Mouse (Mus musculus) lung, postnatal 0 days (tissue): Measurements from ENCODE around the gene Lsmem1. TPM values are rescaled to one million over a fixed set of nuclear protein-coding genes. Genes with fewer than 3 reads are reported as not detected.
A peak's percentile ranks its signal among the peaks of the same experiment; 100 is the strongest.

ENCODE experiments used
- ATAC-seq: fragments of 200-750 bp; cut with Nextera tagmentation; 2 replicates; pipeline ENCODE4 v1.8.0; 2017; ENCODE audit warnings: moderate library complexity
- DNase-seq: peaks from one replicate; pipeline ENCODE4 v3.0.0-alpha.2; 2016; ENCODE audit warnings: low spot score
- H3K27ac ChIP-seq: fragments of 300-500 bp; sonication (generic); 2 replicates; pipeline ENCODE4 v1.5.1; 2014; ENCODE audit warnings: antibody characterized with exemption, mild to moderate bottlenecking, low read length, mixed read lengths
- H3K27me3 ChIP-seq: fragments of 300-500 bp; sonication (generic); replicated peaks from 2 replicates; pipeline ENCODE4 v1.6.1; 2014; ENCODE audit warnings: low read length, mixed read lengths; ENCODE audit not compliant: insufficient read depth
- H3K36me3 ChIP-seq: fragments of 300-500 bp; sonication (generic); 2 replicates; pipeline ENCODE4 v1.6.1; 2014; ENCODE audit warnings: low read length, mixed read lengths; ENCODE audit not compliant: insufficient read depth
- H3K4me1 ChIP-seq: fragments of 300-500 bp; sonication (generic); 2 replicates; pipeline ENCODE4 v1.6.1; 2014; ENCODE audit warnings: antibody characterized with exemption, low read depth, low read length, mixed read lengths; ENCODE audit not compliant: insufficient read depth
- H3K4me2 ChIP-seq: fragments of 300-500 bp; sonication (generic); replicated peaks from 2 replicates; pipeline ENCODE4 v1.6.1; 2014; ENCODE audit warnings: low read depth, mild to moderate bottlenecking, low read length, moderate library complexity, mixed read lengths
- H3K4me3 ChIP-seq: fragments of 300-500 bp; sonication (generic); 2 replicates; pipeline ENCODE4 v1.5.1; 2014; ENCODE audit warnings: low read depth, low read length
- H3K9ac ChIP-seq: fragments of 300-500 bp; sonication (generic); replicated peaks from 2 replicates; pipeline ENCODE4 v1.6.1; 2014; ENCODE audit warnings: low read depth, mild to moderate bottlenecking
- H3K9me3 ChIP-seq: fragments of 300-500 bp; sonication (generic); 2 replicates; pipeline ENCODE4 v1.6.1; 2016; ENCODE audit warnings: low read length, mixed read lengths
- CTCF ChIP-seq: IDR thresholded peaks from 2 replicates; pipeline ENCODE4 v1.5.1; 2016; ENCODE audit warnings: antibody characterized with exemption, mild to moderate bottlenecking
- EP300 ChIP-seq: IDR thresholded peaks from 2 replicates; pipeline ENCODE4 v1.6.1; 2016; ENCODE audit warnings: antibody characterized with exemption, mild to moderate bottlenecking, control low read depth
- WGBS: fragments of 180-500 bp; shearing (Covaris S2); extraction: QIAGEN DNeasy Blood & Tissue Kit; methylation state at CpG from one replicate; pipeline ENCODE4 v1.1.7; 2014; 5-methylcytosine and 5-hydroxymethylcytosine counted together
- polyA plus RNA-seq: library from polyadenylated mRNA; unstranded; fragments of >200 nt; fragmentation: Nextera tagmentation; extraction: Ambion mirVana; gene quantifications from 2 replicates; pipeline ENCODE4 v1.2.1, GENCODE M21; 2015

The Lsmem1 gene
- polyA plus RNA-seq, 1 experiment from 2014 or later: 0.16 TPM

DNA sequence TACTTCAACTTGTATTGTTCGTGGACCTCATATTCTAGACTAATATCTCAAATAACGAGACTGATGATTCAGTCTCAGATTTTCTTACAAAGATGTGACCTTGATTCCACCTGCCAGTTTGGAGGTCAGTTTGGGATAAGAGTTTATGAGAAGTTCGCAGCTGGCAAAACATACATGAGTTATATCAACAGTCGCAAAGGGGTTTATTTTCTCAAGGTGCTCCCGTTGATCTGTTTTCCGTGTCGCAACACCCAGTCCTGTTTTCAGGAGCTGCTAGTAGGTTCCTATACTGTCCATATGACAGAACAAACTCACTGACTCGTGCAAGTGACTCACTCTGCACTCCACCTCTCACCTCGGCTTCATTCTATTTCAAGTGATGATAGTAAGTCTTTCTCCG, 24.4 kb upstream of the Lsmem1 start:
- Histone ChIP-seq H3K36me3 (no peaks in the 10 kb centered on the region), H3K4me1 (peaks cover 7% of the 10 kb centered on the region; the same call in 1 of the 2 replicates), H3K4me3 (peak overlapping the region; percentile 36), H3K27ac (peak overlapping the region; percentile 58), H3K9ac (no peak overlapping the region), H3K9me3 (no peaks in the 10 kb centered on the region), H3K27me3 (no peaks in the 10 kb centered on the region), H3K4me2 (peak overlapping the region; percentile 65)
- DNase-seq (peak; percentile 53), ATAC-seq (no peak)
- TF ChIP-seq CTCF (no peak), EP300 (no peak)
- 25% methylated on average over 10 of the region's 10 CpGs for WGBS

DNA sequence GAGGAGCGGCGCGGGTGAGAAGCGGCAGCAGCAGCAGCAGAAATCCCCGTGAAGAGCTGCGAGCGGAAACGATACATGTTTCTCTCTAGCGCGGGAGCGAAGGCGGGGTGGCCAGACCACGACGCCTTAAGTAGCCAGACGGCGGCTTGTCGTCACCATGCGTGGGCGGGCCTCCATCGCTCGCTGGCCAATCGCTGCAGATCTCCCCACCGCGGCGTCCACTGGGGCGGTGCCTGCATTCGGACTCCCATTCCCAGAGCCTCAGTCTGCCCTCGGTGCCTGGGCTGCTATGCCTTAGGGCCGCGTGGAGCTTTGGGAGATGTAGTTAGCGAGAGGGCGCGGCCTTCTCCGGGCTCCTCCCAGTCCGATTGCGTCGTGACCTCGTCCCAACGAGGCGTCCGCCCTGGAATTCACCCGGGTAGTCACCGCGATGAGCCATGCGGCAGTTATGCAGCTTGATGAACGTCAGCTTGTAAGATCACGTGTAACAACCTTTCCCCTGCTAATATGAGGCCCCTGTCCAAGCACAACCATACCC, 23.9 kb upstream of the Lsmem1 start:
- Histone ChIP-seq H3K9me3 (no peaks in the 10 kb centered on the region), H3K4me3 (peak overlapping the region; percentile 100), H3K4me1 (peaks cover 7% of the 10 kb centered on the region; the same call in 1 of the 2 replicates), H3K27ac (peak overlapping the region; percentile 100), H3K36me3 (0 out of 2 replicates have a peak, but pooled peaks cover under 1% of the 10 kb centered on the region), H3K9ac (peak overlapping the region; percentile 96), H3K4me2 (peak overlapping the region; percentile 70), H3K27me3 (no peaks in the 10 kb centered on the region)
- peak; percentile 96 for ATAC-seq
- TF ChIP-seq EP300 (no peak; the same call in 1 of the 2 replicates), CTCF (no peak; the same call in 1 of the 2 replicates)
- DNase-seq: peak; percentile 100
- 3% methylated on average over 33 of the region's 47 CpGs for WGBS

DNA sequence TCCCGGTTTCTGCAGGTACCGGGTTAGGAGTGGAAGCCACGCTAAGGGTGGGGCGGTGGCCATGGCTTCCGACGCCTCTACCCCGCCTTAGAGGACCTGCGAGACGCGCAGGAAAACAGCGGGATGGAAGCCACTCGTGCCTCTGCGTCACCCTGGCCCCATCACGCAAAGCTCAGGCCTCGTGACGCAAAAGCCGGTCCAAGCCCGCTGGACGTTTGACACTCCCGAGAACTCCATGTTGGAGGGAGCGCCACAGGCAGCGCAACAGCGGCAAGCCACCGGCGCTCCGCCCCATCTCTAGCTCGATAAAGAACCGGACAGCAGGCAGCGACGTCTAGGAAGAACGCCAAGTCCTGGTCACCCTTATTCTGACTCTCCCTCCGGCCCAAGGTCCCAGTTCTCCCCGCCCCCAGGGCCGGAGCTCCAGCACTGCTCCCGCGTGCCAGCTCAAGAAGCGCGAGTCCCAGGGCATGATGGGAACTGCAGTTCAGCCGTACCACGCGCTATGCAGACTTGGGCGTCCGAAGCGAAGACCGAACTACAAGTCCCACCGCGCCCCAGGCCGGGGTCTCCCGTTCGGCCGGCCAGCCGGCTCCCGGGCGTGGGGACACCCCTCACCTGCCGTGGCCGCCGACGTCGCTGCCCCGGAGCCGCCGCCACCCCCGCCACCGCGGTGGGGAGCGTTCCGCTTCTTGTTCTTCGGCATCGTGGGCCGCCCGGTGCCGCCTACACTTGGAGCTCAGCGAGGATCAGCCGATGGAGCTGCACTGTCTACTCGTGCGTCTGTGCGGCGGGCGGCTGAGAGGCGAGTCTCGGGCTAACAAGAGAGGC, 23.2 kb upstream of the Lsmem1 start:
- DNase-seq: peak; percentile 99
- H3K4me1 ChIP-seq: peaks cover 7% of the 10 kb centered on the region; the same call in 1 of the 2 replicates
- H3K9me3 ChIP-seq: no peaks in the 10 kb centered on the region
- under 1% methylated on average over 80 of the region's 81 CpGs for WGBS
- H3K27me3 ChIP-seq: no peaks in the 10 kb centered on the region
- ATAC-seq: peak; percentile 94
- H3K9ac ChIP-seq: peak overlapping the region; percentile 96
- H3K4me2 ChIP-seq: peak overlapping the region; percentile 70
- H3K27ac ChIP-seq: peak overlapping the region; percentile 100
- peak overlapping the region; percentile 100 for H3K4me3 ChIP-seq
- H3K36me3 ChIP-seq: 0 out of 2 replicates have a peak, but pooled peaks cover 3% of the 10 kb centered on the region
- TF ChIP-seq EP300: no peak
- peak; percentile 56 for TF ChIP-seq CTCF

DNA sequence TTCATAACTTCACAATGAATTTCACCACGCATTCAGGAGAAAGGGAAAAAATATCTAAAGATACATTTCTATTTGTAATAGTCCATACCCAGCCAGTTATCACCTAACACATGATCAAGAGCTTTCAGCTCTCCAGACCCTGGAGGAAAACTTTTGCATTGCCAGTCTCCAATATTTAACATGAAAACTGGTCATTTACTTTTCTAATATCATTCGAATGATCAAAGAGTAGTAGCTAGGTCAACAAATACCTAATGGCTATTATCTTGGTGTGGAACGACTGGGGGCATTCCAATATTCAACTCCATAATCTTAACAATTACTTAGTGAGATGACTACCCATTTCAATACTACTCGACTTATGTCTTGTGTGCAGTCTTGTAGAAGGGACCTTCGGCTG, 22.3 kb upstream of the Lsmem1 start:
- peaks cover 3% of the 10 kb centered on the region; the same call in 1 of the 2 replicates for H3K36me3 ChIP-seq
- peak overlapping the region; percentile 70 for H3K4me2 ChIP-seq
- H3K4me3 ChIP-seq: peak overlapping the region; percentile 100
- H3K4me1 ChIP-seq: peaks cover 7% of the 10 kb centered on the region; the same call in 1 of the 2 replicates
- ATAC-seq (no peak), DNase-seq (peak; percentile 35)
- H3K27ac ChIP-seq: peak overlapping the region; percentile 100
- H3K9ac ChIP-seq: peak overlapping the region; percentile 96
- H3K27me3 ChIP-seq: no peaks in the 10 kb centered on the region
- H3K9me3 ChIP-seq: no peaks in the 10 kb centered on the region
- WGBS: 5% methylated on average over 5 of the region's 5 CpGs
- TF ChIP-seq CTCF: no peak
- TF ChIP-seq EP300: no peak

DNA sequence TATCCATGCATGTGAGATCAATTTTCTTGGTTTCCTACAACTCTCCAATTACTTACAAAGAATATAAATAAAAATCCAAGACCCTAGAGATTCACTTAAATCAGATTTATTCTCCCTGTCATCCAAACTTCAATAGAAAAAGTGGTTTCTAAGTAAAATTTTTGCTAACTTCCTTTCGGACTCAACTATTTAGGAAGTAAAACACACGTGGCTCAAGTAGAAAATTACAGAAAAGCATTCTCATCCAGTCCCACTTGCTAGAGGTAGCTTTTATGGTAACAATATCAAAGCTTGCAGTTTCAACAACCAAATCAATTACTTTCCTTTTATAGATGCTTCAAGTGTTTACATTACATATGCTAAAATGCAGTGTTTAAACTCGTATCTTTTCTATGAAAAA, 21.6 kb upstream of the Lsmem1 start:
- ATAC-seq: no peak
- Histone ChIP-seq H3K4me2 (peak overlapping the region; percentile 70), H3K9me3 (no peaks in the 10 kb centered on the region), H3K4me1 (peaks cover 7% of the 10 kb centered on the region; the same call in 1 of the 2 replicates), H3K4me3 (peak overlapping the region; percentile 100), H3K36me3 (peaks cover 6% of the 10 kb centered on the region; the same call in 1 of the 2 replicates), H3K27me3 (no peaks in the 10 kb centered on the region), H3K27ac (peak overlapping the region; percentile 65; the same call in 1 of the 2 replicates), H3K9ac (peak overlapping the region; percentile 96; the same call in 1 of the 2 replicates)
- WGBS: 4% methylated on average over 3 of the region's 3 CpGs
- no peak for TF ChIP-seq CTCF
- TF ChIP-seq EP300: no peak
- DNase-seq: no peak

DNA sequence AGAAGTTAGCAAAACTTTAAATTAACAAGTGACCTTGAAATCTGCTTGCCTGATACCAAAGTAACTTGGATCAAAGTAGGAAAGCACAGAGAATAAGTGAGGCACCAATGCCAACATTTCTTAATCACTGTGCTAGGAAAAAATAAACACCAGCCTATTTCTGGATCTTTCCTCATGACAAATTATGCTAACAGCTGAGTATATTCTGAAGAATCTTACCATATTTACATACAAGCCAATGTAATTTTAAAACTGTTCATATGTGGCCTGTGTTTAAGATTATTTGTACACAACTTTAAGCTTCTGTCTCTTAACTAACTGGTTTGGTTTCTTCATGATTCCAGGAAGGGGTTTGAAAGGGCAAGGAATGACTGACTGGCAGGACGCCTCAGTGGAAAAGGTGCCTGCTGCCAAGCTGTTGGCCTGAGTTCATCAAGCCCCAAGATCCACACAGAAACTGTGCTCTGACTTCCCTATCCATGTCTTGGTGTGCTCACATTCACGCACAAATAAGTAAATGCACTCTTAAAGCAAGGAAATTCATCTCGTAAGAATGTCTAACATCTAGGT, 20.8 kb upstream of the Lsmem1 start:
- peak; percentile 74 for DNase-seq
- WGBS: 11% methylated on average over 3 of the region's 3 CpGs
- TF ChIP-seq EP300 (peak; percentile 53; the same call in 1 of the 2 replicates), CTCF (no peak)

More for the DNA sequence above, 20.8 kb upstream of the Lsmem1 start:
- H3K9ac ChIP-seq: peak overlapping the region; percentile 37; the same call in 1 of the 2 replicates
- peak overlapping the region; percentile 100 for H3K4me3 ChIP-seq
- H3K27me3 ChIP-seq: no peaks in the 10 kb centered on the region
- ATAC-seq: no peak
- H3K9me3 ChIP-seq: no peaks in the 10 kb centered on the region
- H3K4me2 ChIP-seq: peak overlapping the region; percentile 70
- H3K4me1 ChIP-seq: peaks cover 7% of the 10 kb centered on the region; the same call in 1 of the 2 replicates
- H3K36me3 ChIP-seq: peaks cover 14% of the 10 kb centered on the region; the same call in 1 of the 2 replicates
- peak overlapping the region; percentile 65 for H3K27ac ChIP-seq
